Mouse (Mus musculus): ENCODE measurements at regions not wholly inside any gene's neighbourhood (a gene's known extent, or its start where the extent isn't known, plus 50 kb on each side); places are given as distances from the start of the nearest gene placed in this dataset.
"Not testable (repeated sequence)": the region's sequence is repeated elsewhere in the genome, so short reads cannot be mapped to it uniquely, and the experiment has no call there.

DNA sequence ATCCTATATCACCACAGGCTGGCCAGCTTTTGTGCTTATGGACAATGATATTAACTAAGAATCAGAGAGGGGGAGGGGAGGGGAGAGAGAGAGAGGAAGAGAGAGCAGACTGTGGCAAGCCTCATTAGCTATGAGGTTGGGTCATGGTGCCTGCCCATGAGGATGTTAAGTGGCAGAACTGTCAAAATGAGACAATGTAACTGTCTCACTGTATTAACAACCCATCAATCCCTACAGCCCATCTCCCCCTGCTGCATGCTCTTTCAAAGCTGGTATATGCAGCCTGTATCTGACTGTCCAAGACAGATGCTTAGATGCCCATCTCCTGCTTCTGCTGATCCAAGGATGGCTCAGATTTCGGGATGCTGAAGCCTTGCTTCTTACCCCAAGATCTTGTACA lies 852.6 kb downstream of the Gm9195 start:
- H3K9me3 ChIP-seq = no peaks in the 10 kb centered on the region
- no peaks in the 10 kb centered on the region for H3K36me3 ChIP-seq (replicated peaks; ENCODE audit: low read length)
- H3K4me1 ChIP-seq = no peaks in the 10 kb centered on the region
- H3K4me3 ChIP-seq (replicated peaks) = no peak overlapping the region
- no peak for TF ChIP-seq GATA1 (IDR thresholded peaks at IDR 0.05; ENCODE audit: borderline replicate concordance, low read length)
- no peaks in the 10 kb centered on the region for H3K27me3 ChIP-seq (replicated peaks)

- Histone ChIP-seq H3K9me3 (no peaks in the 10 kb centered on the region), H3K36me3 (replicated peaks; ENCODE audit: low read length) (no peaks in the 10 kb centered on the region), H3K4me1 (no peaks in the 10 kb centered on the region), H3K4me3 (replicated peaks) (no peak overlapping the region), H3K27me3 (replicated peaks) (no peaks in the 10 kb centered on the region)
- TF ChIP-seq GATA1 (IDR thresholded peaks at IDR 0.05; ENCODE audit: borderline replicate concordance, low read length) (no peak), FLI1 (IDR thresholded peaks at IDR 0.05; ENCODE audit: low read length) (no peak)
These were observed 856.5 kb downstream of the Gm9195 start for GRCm38 (mm10) chr14:71635091-71635490.

- Histone ChIP-seq H3K27me3 (replicated peaks) (no peaks in the 10 kb centered on the region), H3K4me3 (replicated peaks) (no peak overlapping the region)
- TF ChIP-seq FLI1 (IDR thresholded peaks at IDR 0.05; ENCODE audit: low read length) (no peak), GATA1 (IDR thresholded peaks at IDR 0.05; ENCODE audit: borderline replicate concordance, low read length) (no peak)
These were observed 881.8 kb downstream of the Gm9195 start for GRCm38 (mm10) chr14:71609698-71610301.

GRCm38 (mm10) chr14:71603710-71604109 lies 887.9 kb downstream of the Gm9195 start:
- H3K9me3 ChIP-seq = no peaks in the 10 kb centered on the region
- no peak for TF ChIP-seq FLI1 (IDR thresholded peaks at IDR 0.05; ENCODE audit: low read length)
- no peak for TF ChIP-seq GATA1 (IDR thresholded peaks at IDR 0.05; ENCODE audit: borderline replicate concordance, low read length)
- H3K4me3 ChIP-seq (replicated peaks) = no peak overlapping the region
- no peaks in the 10 kb centered on the region for H3K4me1 ChIP-seq
- no peaks in the 10 kb centered on the region for H3K27me3 ChIP-seq (replicated peaks)
- no peaks in the 10 kb centered on the region for H3K36me3 ChIP-seq (replicated peaks; ENCODE audit: low read length)

More at GRCm38 (mm10) chr14:71609698-71610301, 881.8 kb downstream of the Gm9195 start:
- no peaks in the 10 kb centered on the region for H3K9me3 ChIP-seq
- H3K4me1 ChIP-seq = no peaks in the 10 kb centered on the region
- H3K36me3 ChIP-seq (replicated peaks; ENCODE audit: low read length) = no peaks in the 10 kb centered on the region

DNA sequence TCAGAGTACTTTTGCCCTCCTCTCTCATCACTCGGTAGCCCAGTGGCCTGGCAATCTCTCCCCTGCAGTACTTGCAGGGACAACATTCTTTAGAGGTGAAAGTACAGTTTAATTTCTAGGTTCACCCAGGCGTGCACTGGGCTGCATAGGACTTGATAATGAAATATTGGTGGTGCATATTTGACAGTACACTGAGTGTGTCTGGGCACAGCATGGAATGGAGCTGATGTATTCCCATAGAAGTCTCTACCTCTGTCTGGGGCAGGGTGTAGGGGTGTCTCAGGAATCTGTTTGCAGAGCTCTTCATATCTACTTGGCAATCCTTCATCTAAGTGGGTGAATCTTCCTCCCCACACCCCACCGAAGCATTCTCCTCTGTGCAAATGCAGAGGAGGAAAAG lies 893.8 kb downstream of the Gm9195 start:
- no peaks in the 10 kb centered on the region for H3K9me3 ChIP-seq
- no peak for TF ChIP-seq FLI1 (IDR thresholded peaks at IDR 0.05; ENCODE audit: low read length)
- TF ChIP-seq GATA1 (IDR thresholded peaks at IDR 0.05; ENCODE audit: borderline replicate concordance, low read length) = no peak
- no peaks in the 10 kb centered on the region for H3K4me1 ChIP-seq
- H3K4me3 ChIP-seq (replicated peaks) = no peak overlapping the region
- H3K36me3 ChIP-seq (replicated peaks; ENCODE audit: low read length) = no peaks in the 10 kb centered on the region
- no peaks in the 10 kb centered on the region for H3K27me3 ChIP-seq (replicated peaks)

DNA sequence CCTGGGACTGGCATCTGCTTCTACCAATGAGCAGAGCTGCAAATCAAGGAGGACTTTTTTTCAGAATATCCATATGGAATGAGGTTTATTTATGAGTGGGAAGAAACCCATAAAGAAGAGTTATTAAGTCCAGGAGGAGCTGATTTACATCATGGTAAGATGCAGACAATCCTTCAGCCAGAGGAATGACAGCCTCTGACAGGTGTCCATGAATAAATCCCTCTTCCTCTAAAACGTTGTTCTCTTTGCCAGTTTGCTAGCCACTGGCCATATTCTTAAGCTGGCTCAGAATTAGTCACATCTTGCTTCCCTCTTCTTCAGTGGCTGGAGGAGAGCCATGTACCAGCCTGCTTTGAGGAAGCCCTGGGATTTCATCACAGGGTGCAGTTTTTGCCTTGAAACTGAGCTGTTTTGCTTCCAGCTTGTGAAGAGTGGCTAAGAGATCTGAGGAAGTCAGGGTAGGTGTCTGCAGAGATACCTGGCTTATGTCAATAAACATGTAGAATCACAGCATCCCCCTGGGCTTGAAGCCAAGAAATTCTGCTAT lies 902.9 kb downstream of the Gm9195 start:
- H3K4me3 ChIP-seq (replicated peaks) = no peak overlapping the region
- H3K4me1 ChIP-seq = no peaks in the 10 kb centered on the region; the same call in 1 of the 2 replicates
- no peaks in the 10 kb centered on the region for H3K27me3 ChIP-seq (replicated peaks)
- no peaks in the 10 kb centered on the region for H3K9me3 ChIP-seq
- no peaks in the 10 kb centered on the region for H3K36me3 ChIP-seq (replicated peaks; ENCODE audit: low read length)
- TF ChIP-seq GATA1 (IDR thresholded peaks at IDR 0.05; ENCODE audit: borderline replicate concordance, low read length) = no peak
- TF ChIP-seq FLI1 (IDR thresholded peaks at IDR 0.05; ENCODE audit: low read length) = no peak

DNA sequence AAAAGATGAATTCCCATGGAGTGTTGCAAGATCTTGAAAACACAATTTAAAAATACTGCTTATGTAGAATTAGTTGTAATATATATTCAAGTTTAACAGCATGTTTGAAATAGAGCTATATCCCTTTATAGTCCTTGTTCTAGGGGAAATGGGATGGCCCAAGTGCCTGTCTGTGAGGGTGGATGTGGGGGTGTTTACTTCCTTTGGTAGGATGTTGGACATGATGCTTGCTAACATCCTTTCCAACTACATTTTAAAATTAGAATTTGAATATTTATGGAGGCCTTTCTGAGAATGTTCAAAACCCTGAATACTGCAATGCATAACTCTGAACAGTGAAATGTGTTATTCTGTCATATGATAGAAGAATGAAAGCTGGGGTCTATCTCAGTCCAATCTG lies 903.6 kb downstream of the Gm9195 start:
- no peak overlapping the region for H3K4me3 ChIP-seq (replicated peaks)
- H3K4me1 ChIP-seq = no peaks in the 10 kb centered on the region; the same call in 1 of the 2 replicates
- no peaks in the 10 kb centered on the region for H3K36me3 ChIP-seq (replicated peaks; ENCODE audit: low read length)
- no peaks in the 10 kb centered on the region for H3K27me3 ChIP-seq (replicated peaks)
- TF ChIP-seq GATA1 (IDR thresholded peaks at IDR 0.05; ENCODE audit: borderline replicate concordance, low read length) (no peak), FLI1 (IDR thresholded peaks at IDR 0.05; ENCODE audit: low read length) (no peak)
- no peaks in the 10 kb centered on the region for H3K9me3 ChIP-seq

DNA sequence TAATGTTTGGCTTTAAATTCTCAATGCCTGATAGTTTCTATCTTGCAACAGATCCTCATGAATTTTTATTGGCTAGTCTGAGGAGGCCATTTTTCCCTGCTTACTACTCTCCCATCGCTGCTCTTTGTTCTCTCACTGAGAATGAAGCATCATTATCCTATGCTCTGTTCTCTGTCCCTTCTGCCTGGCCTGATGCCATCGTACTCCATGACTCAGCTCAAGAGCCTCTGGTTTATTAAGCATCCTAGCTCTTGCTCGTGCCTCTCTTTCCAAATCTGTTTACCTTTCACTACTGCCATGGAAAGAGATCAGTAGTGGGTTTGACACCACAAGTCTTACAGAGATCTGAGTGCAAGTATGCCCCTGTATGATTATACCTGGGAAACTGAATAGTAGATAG lies 926.8 kb downstream of the Gm9195 start:
- H3K27me3 ChIP-seq (replicated peaks) = peaks cover 2% of the 10 kb centered on the region
- H3K4me1 ChIP-seq = no peaks in the 10 kb centered on the region
- no peaks in the 10 kb centered on the region for H3K9me3 ChIP-seq
- H3K36me3 ChIP-seq (replicated peaks; ENCODE audit: low read length) = no peaks in the 10 kb centered on the region
- H3K4me3 ChIP-seq (replicated peaks) = no peak overlapping the region
- no peak for TF ChIP-seq FLI1 (IDR thresholded peaks at IDR 0.05; ENCODE audit: low read length)
- no peak for TF ChIP-seq GATA1 (IDR thresholded peaks at IDR 0.05; ENCODE audit: borderline replicate concordance, low read length)

- Histone ChIP-seq H3K27me3 (replicated peaks) (peaks cover 2% of the 10 kb centered on the region), H3K36me3 (replicated peaks; ENCODE audit: low read length) (no peaks in the 10 kb centered on the region), H3K9me3 (no peaks in the 10 kb centered on the region), H3K4me3 (replicated peaks) (no peak overlapping the region), H3K4me1 (no peaks in the 10 kb centered on the region)
- TF ChIP-seq FLI1 (IDR thresholded peaks at IDR 0.05; ENCODE audit: low read length) (no peak), GATA1 (IDR thresholded peaks at IDR 0.05; ENCODE audit: borderline replicate concordance, low read length) (no peak)
These were observed 929.7 kb downstream of the Gm9195 start for GRCm38 (mm10) chr14:71561906-71562305.

GRCm38 (mm10) chr14:71554324-71554723 lies 937.3 kb downstream of the Gm9195 start:
- not testable (repeated sequence) for H3K4me1 ChIP-seq; H3K4me3 ChIP-seq (replicated peaks); H3K36me3 ChIP-seq (replicated peaks; ENCODE audit: low read length); H3K9me3 ChIP-seq; H3K27me3 ChIP-seq (replicated peaks)

DNA sequence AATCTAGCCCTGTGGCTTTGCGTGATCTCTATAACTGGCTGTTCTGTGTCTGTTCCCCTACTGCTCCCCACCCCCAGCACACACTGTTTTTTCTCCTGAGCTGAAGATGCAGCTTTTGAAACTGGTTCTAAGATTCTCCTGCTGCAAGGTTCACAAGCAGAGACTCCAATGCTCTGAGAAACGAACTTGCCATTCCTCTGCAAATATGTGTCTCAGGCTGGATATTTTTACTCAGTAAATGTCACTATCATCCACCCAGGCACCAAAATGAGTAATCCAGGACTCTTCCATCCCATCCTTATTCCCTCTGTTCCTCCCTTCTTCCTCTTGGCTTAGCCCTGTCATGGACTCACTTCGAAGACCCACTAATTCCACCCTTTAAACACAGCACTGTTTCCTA lies 943.9 kb upstream of the Fam160b2 start:
- Histone ChIP-seq H3K27me3 (replicated peaks) (peaks cover 3% of the 10 kb centered on the region), H3K4me3 (replicated peaks) (no peak overlapping the region), H3K4me1 (no peaks in the 10 kb centered on the region), H3K36me3 (replicated peaks; ENCODE audit: low read length) (no peaks in the 10 kb centered on the region), H3K9me3 (no peaks in the 10 kb centered on the region)
- TF ChIP-seq GATA1 (IDR thresholded peaks at IDR 0.05; ENCODE audit: borderline replicate concordance, low read length) = no peak
- no peak for TF ChIP-seq FLI1 (IDR thresholded peaks at IDR 0.05; ENCODE audit: low read length)

Measured in megakaryocyte, embryonic 14.5 days (primary cell).